ENCODE assay signal across 22 mouse cellular contexts in the genomic region with DNA sequence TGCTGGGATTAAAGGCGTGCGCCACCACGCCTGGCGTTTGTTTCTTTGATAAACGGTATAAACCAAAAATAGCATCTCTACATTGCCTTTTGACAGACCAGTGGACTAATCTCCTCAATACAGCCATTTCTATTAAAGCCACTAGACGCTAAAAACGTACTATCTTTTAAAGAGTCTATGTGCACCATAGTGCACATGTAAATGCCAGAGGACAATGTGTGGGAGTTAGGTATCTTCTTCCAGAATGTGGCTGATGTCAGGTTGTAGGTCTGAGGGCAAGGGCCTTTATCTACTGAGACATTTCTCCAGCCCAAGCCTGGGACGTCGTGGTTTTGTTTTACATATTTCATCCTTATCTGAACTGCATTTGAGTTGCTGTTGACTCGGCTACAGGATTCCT. TPM values are rescaled to one million over a fixed set of nuclear protein-coding genes. Genes with fewer than 3 reads are reported as not detected.
DNase-seq lines count a peak whose midpoint lies in the region; ATAC-seq and TF ChIP-seq lines count a peak whose summit lies in the region.
"Had no signal": no experiment of that assay in that cellular context is flagged by ENCODE, and none has a peak within 500 bp of the region (broad histone marks: within the 10 kb centered on the region; RNA-seq: fewer than 3 reads in every experiment).

No protein-coding gene starts in this region.

- ATAC-seq in liver, embryonic 14.5 days (ENCODE audit: insufficient read depth), result peak; percentile 90
- ATAC-seq in megakaryocyte progenitor cell, adult 5-6 weeks (replicated peaks; ENCODE audit: poor library complexity), result peak; percentile 99
- no peak for ATAC-seq in stomach, postnatal 0 days (ENCODE audit: low FRiP score, low TSS enrichment)
- ATAC-seq in hindbrain, embryonic 14.5 days (ENCODE audit: low FRiP score), result no peak
- no peak for ATAC-seq in activated CD4-positive, CD25-positive, alpha-beta regulatory T cell, adult 4 months
- ATAC-seq: forebrain, embryonic 15.5 days had no signal

- no peak overlapping the region for H3K4me2 ChIP-seq in liver, embryonic 14.5 days (ENCODE audit: low read depth)
- H3K4me2 ChIP-seq in stomach, postnatal 0 days (replicated peaks; ENCODE audit: low read depth), result no peak overlapping the region
- H3K4me2 ChIP-seq in hindbrain, embryonic 14.5 days (replicated peaks), result no peak overlapping the region
- H3K4me2 ChIP-seq: embryonic facial prominence, embryonic 15.5 days; forebrain, embryonic 15.5 days; heart, embryonic 11.5 days; heart, embryonic 15.5 days; hindbrain, embryonic 15.5 days had no signal

- no peak for TF ChIP-seq CTCF in liver, embryonic 14.5 days (IDR thresholded peaks at IDR 0.05; ENCODE audit: low read depth)
- TF ChIP-seq CTCF in stomach, postnatal 0 days (IDR thresholded peaks at IDR 0.05; ENCODE audit: low read depth), result no peak

- no peak overlapping the region for H3K4me3 ChIP-seq in liver, embryonic 14.5 days (ENCODE audit: insufficient read depth in 1 of 2, low read depth in 2 of 2, low read length in 2 of 2)
- H3K4me3 ChIP-seq in stomach, postnatal 0 days (ENCODE audit: low read depth, low read length), result no peak overlapping the region
- no peak overlapping the region for H3K4me3 ChIP-seq in hindbrain, embryonic 14.5 days (replicated peaks; ENCODE audit: low read length)
- H3K4me3 ChIP-seq: embryonic facial prominence, embryonic 15.5 days; erythroblast, embryonic 14.5 days; forebrain, embryonic 15.5 days; heart, adult 2 months; heart, embryonic 15.5 days; hindbrain, embryonic 15.5 days had no signal

- no peak overlapping the region for H3K27ac ChIP-seq in liver, embryonic 14.5 days
- H3K27ac ChIP-seq in stomach, postnatal 0 days (replicated peaks), result no peak overlapping the region
- no peak overlapping the region for H3K27ac ChIP-seq in hindbrain, embryonic 14.5 days
- H3K27ac ChIP-seq: forebrain, embryonic 15.5 days; heart, adult 2 months; heart, embryonic 15.5 days; hindbrain, embryonic 15.5 days had no signal

- H3K9me3 ChIP-seq in liver, embryonic 14.5 days (ENCODE audit: control insufficient read depth, low read length), result no peaks in the 10 kb centered on the region
- no peaks in the 10 kb centered on the region for H3K9me3 ChIP-seq in stomach, postnatal 0 days (ENCODE audit: control insufficient read depth, low read length)
- H3K9me3 ChIP-seq in hindbrain, embryonic 14.5 days (ENCODE audit: control insufficient read depth, low read length), result no peaks in the 10 kb centered on the region
- H3K9me3 ChIP-seq: embryonic facial prominence, embryonic 15.5 days; forebrain, embryonic 15.5 days; heart, embryonic 15.5 days; hindbrain, embryonic 15.5 days had no signal

- 12% methylated on average over 10 of the region's 10 CpGs for WGBS in liver, embryonic 14.5 days (ENCODE audit: insufficient replicate concordance)
- 85% methylated on average over 10 of the region's 10 CpGs for WGBS in stomach, postnatal 0 days
- WGBS in hindbrain, embryonic 14.5 days, result 94% methylated on average over 10 of the region's 10 CpGs

- peak; percentile 65 for TF ChIP-seq EP300 in liver, embryonic 14.5 days (IDR thresholded peaks at IDR 0.05; ENCODE audit: low read depth)
- no peak for TF ChIP-seq EP300 in stomach, postnatal 0 days (optimal IDR thresholded peaks at IDR 0.05)

- no peaks in the 10 kb centered on the region for H3K27me3 ChIP-seq in liver, embryonic 14.5 days (ENCODE audit: control insufficient read depth, insufficient read depth, low read length)
- H3K27me3 ChIP-seq in stomach, postnatal 0 days (ENCODE audit: control insufficient read depth, insufficient read depth, low read length), result no peaks in the 10 kb centered on the region
- no peaks in the 10 kb centered on the region for H3K27me3 ChIP-seq in hindbrain, embryonic 14.5 days (ENCODE audit: control insufficient read depth, insufficient read depth, low read length)
- H3K27me3 ChIP-seq: embryonic facial prominence, embryonic 15.5 days; forebrain, embryonic 15.5 days; heart, embryonic 15.5 days; hindbrain, embryonic 15.5 days had no signal

- no peak overlapping the region for H3K9ac ChIP-seq in liver, embryonic 14.5 days (replicated peaks)
- no peak overlapping the region for H3K9ac ChIP-seq in stomach, postnatal 0 days (ENCODE audit: low read length)
- H3K9ac ChIP-seq in hindbrain, embryonic 14.5 days, result no peak overlapping the region
- H3K9ac ChIP-seq: embryonic facial prominence, embryonic 15.5 days; forebrain, embryonic 15.5 days; heart, embryonic 15.5 days; hindbrain, embryonic 15.5 days had no signal

- DNase-seq in c-Kit-positive CD71-positive TER-119-positive erythroid progenitor cells, embryonic 14.5 days (ENCODE audit: low spot score), result peak; percentile 39
- DNase-seq in liver, result peak; percentile 30
- DNase-seq in liver, embryonic 14.5 days (ENCODE audit: low read depth in 3 of 3, low spot score in 3 of 3), result peak; percentile 37 to 48 (median 45)
- no peak for DNase-seq in stomach, postnatal 0 days (ENCODE audit: low spot score)
- DNase-seq in hindbrain, embryonic 14.5 days (ENCODE audit: low spot score), result no peak
- no peak for DNase-seq in frontal cortex, adult 2 months (ENCODE audit: extremely low spot score in 1 of 2, low spot score in 1 of 2)
- DNase-seq: adrenal gland, postnatal 10 days; cerebellum, adult 18-20 months; cerebellum, adult 9-11 months; cerebellum, postnatal 36 days; embryo, embryonic 11 days; gastrocnemius, postnatal 10 days; heart, adult 2 months; heart, postnatal 14 days had no signal

- H3K36me3 ChIP-seq in liver, embryonic 14.5 days (replicated peaks; ENCODE audit: control insufficient read depth, insufficient read depth, low read depth), result no peaks in the 10 kb centered on the region
- peaks cover 15% of the 10 kb centered on the region for H3K36me3 ChIP-seq in stomach, postnatal 0 days (ENCODE audit: control insufficient read depth, insufficient read depth, low read length)
- H3K36me3 ChIP-seq in hindbrain, embryonic 14.5 days (replicated peaks; ENCODE audit: control insufficient read depth, insufficient read depth), result peaks cover 60% of the 10 kb centered on the region

- peaks cover 0 to 7% of the 10 kb centered on the region in 2 experiments; a peak in 2 of 4 replicates for H3K4me1 ChIP-seq in liver, embryonic 14.5 days (replicated peaks; ENCODE audit: control insufficient read depth in 2 of 2, insufficient read depth in 2 of 2, low read length in 1 of 2)
- no peaks in the 10 kb centered on the region for H3K4me1 ChIP-seq in stomach, postnatal 0 days (replicated peaks; ENCODE audit: control insufficient read depth, insufficient read depth)
- H3K4me1 ChIP-seq in hindbrain, embryonic 14.5 days (replicated peaks; ENCODE audit: control insufficient read depth, insufficient read depth, low read length), result no peaks in the 10 kb centered on the region
- H3K4me1 ChIP-seq: embryonic facial prominence, embryonic 15.5 days; forebrain, embryonic 15.5 days; heart, embryonic 15.5 days; hindbrain, embryonic 15.5 days had no signal

RNA-seq across cellular contexts. Expression of a gene that starts 9.1 kb away (rescaled TPM):
- 23.6 and 48.3 TPM in 2 replicates for polyA plus RNA-seq in liver, embryonic 14.5 days (2012; rRNA removed)
- 149 and 161 TPM in 2 replicates for polyA plus RNA-seq in liver, embryonic 14.5 days (2014; fragmentation: Nextera tagmentation; extraction: Ambion mirVana)
- total RNA-seq in megakaryocyte progenitor cell, adult 5-6 weeks (2015), result 87.0 and 89.2 TPM in 2 replicates
- 70.5 and 72.5 TPM in 2 replicates for total RNA-seq in megakaryocyte progenitor cell, adult 5-6 weeks (2017)
- 214 and 220 TPM in 2 replicates for polyA plus RNA-seq in stomach, postnatal 0 days (2015; fragmentation: Nextera tagmentation; extraction: Ambion mirVana)
- polyA plus RNA-seq in hindbrain, embryonic 14.5 days (2014; fragmentation: Nextera tagmentation; extraction: Ambion mirVana), result 143 and 176 TPM in 2 replicates
- 100 to 1,000 TPM; 116 to 117 TPM for polyA plus RNA-seq in activated CD4-positive, CD25-positive, alpha-beta regulatory T cell, adult 4 months (2017; shearing (Covaris generic))
- polyA plus RNA-seq in frontal cortex, adult 2 months (2012; rRNA removed), result 58.6 and 64.8 TPM in 2 replicates

RNA-seq across cellular contexts. Expression of a gene that starts 9.2 kb away (rescaled TPM):
- polyA plus RNA-seq in liver, embryonic 14.5 days (2012; rRNA removed), result 4.7 and 8.1 TPM in 2 replicates
- polyA plus RNA-seq in liver, embryonic 14.5 days (2014; fragmentation: Nextera tagmentation; extraction: Ambion mirVana), result 9.6 and 10.4 TPM in 2 replicates
- 34.8 and 40.9 TPM in 2 replicates for total RNA-seq in megakaryocyte progenitor cell, adult 5-6 weeks (2015)
- 27.3 and 42.0 TPM in 2 replicates for total RNA-seq in megakaryocyte progenitor cell, adult 5-6 weeks (2017)
- polyA plus RNA-seq in stomach, postnatal 0 days (2015; fragmentation: Nextera tagmentation; extraction: Ambion mirVana), result 6.0 and 7.4 TPM in 2 replicates
- polyA plus RNA-seq in hindbrain, embryonic 14.5 days (2014; fragmentation: Nextera tagmentation; extraction: Ambion mirVana), result 4.9 and 5.9 TPM in 2 replicates
- 1 to 10 TPM; 6.5 to 6.9 TPM for polyA plus RNA-seq in activated CD4-positive, CD25-positive, alpha-beta regulatory T cell, adult 4 months (2017; shearing (Covaris generic))
- polyA plus RNA-seq in frontal cortex, adult 2 months (2012; rRNA removed), result 0.50 and 0.67 TPM in 2 replicates

RNA-seq across cellular contexts. Expression of a gene that starts 37.2 kb away (rescaled TPM):
- 4.7 and 18.0 TPM in 2 replicates for polyA plus RNA-seq in liver, embryonic 14.5 days (2012; rRNA removed)
- polyA plus RNA-seq in liver, embryonic 14.5 days (2014; fragmentation: Nextera tagmentation; extraction: Ambion mirVana), result 6.0 and 13.3 TPM in 2 replicates
- total RNA-seq in megakaryocyte progenitor cell, adult 5-6 weeks (2015), result 160 and 206 TPM in 2 replicates
- total RNA-seq in megakaryocyte progenitor cell, adult 5-6 weeks (2017), result 16.6 and 19.9 TPM in 2 replicates
- polyA plus RNA-seq in stomach, postnatal 0 days (2015; fragmentation: Nextera tagmentation; extraction: Ambion mirVana), result 10.3 and 17.2 TPM in 2 replicates
- polyA plus RNA-seq in hindbrain, embryonic 14.5 days (2014; fragmentation: Nextera tagmentation; extraction: Ambion mirVana), result 34.0 and 34.2 TPM in 2 replicates
- polyA plus RNA-seq in activated CD4-positive, CD25-positive, alpha-beta regulatory T cell, adult 4 months (2017; shearing (Covaris generic)), result 100 to 1,000 TPM; 206 to 224 TPM
- 26.4 and 42.7 TPM in 2 replicates for polyA plus RNA-seq in frontal cortex, adult 2 months (2012; rRNA removed)

RNA-seq across cellular contexts. Expression of a gene that starts 54.9 kb away (rescaled TPM):
- polyA plus RNA-seq in liver, embryonic 14.5 days (2012; rRNA removed), result 1.9 and 3.4 TPM in 2 replicates
- 6.6 and 7.6 TPM in 2 replicates for polyA plus RNA-seq in liver, embryonic 14.5 days (2014; fragmentation: Nextera tagmentation; extraction: Ambion mirVana)
- total RNA-seq in megakaryocyte progenitor cell, adult 5-6 weeks (2015), result 43.5 and 49.2 TPM in 2 replicates
- 40.8 and 44.5 TPM in 2 replicates for total RNA-seq in megakaryocyte progenitor cell, adult 5-6 weeks (2017)
- polyA plus RNA-seq in stomach, postnatal 0 days (2015; fragmentation: Nextera tagmentation; extraction: Ambion mirVana), result 46.0 and 48.6 TPM in 2 replicates
- 36.5 and 36.8 TPM in 2 replicates for polyA plus RNA-seq in hindbrain, embryonic 14.5 days (2014; fragmentation: Nextera tagmentation; extraction: Ambion mirVana)
- 100 to 1,000 TPM; 212 to 237 TPM for polyA plus RNA-seq in activated CD4-positive, CD25-positive, alpha-beta regulatory T cell, adult 4 months (2017; shearing (Covaris generic))
- 26.9 and 30.9 TPM in 2 replicates for polyA plus RNA-seq in frontal cortex, adult 2 months (2012; rRNA removed)
- polyA plus RNA-seq: erythroblast, embryonic 14.5 days had no signal

Comparison
In these comparisons a context has a peak if more than half of its experiments do, and no peak if none do; other contexts are left out.
1. DNase-seq: peak in c-Kit-positive CD71-positive TER-119-positive erythroid progenitor cells, embryonic 14.5 days (single experiment), liver (single experiment) and liver, embryonic 14.5 days (3 of 3); none in stomach, postnatal 0 days (single experiment), hindbrain, embryonic 14.5 days (single experiment) and frontal cortex, adult 2 months (0 of 2).
2. ATAC-seq: peak in liver, embryonic 14.5 days (single experiment) and megakaryocyte progenitor cell, adult 5-6 weeks (single experiment); none in stomach, postnatal 0 days (single experiment), hindbrain, embryonic 14.5 days (single experiment) and activated CD4-positive, CD25-positive, alpha-beta regulatory T cell, adult 4 months (single experiment).